Mouse (Mus musculus) right cerebral cortex, postnatal 36 days (tissue): ENCODE measurements around the gene Icam4.
"Not testable (repeated sequence)": the region's sequence is repeated elsewhere in the genome, so short reads cannot be mapped to it uniquely, and the experiment has no call there.

ENCODE experiments used
- DNase-seq, 2 experiments: peaks; one replicate each; pipeline ENCODE4 v3.0.0; 2022; ENCODE audit warnings: low spot score in 2 of 2, mixed read lengths in 1 of 2

Gene Icam4

GRCm38 (mm10) chr9:21034481-21035085 lies 5.4 kb downstream of the Icam4 start:
- no peak for DNase-seq

- peak in 1 of 2 experiments; percentile 13 for DNase-seq
Measured at GRCm38 (mm10) chr9:21035586-21035985, 6.4 kb downstream of the Icam4 start.

GRCm38 (mm10) chr9:21036161-21036560 lies 7.0 kb downstream of the Icam4 start:
- DNase-seq, result no peak

- no peak for DNase-seq
Measured at GRCm38 (mm10) chr9:21036666-21037065, 7.5 kb downstream of the Icam4 start.

GRCm38 (mm10) chr9:21037481-21037891 lies 8.3 kb downstream of the Icam4 start:
- DNase-seq, result peak in 1 of 2 experiments; percentile 48

GRCm38 (mm10) chr9:21039779-21040178 lies 10.6 kb downstream of the Icam4 start:
- DNase-seq, result no peak

- peak; percentile 82 to 92 for DNase-seq
Measured at GRCm38 (mm10) chr9:21041308-21041707, 12.1 kb downstream of the Icam4 start.

- no peak for DNase-seq
Measured at GRCm38 (mm10) chr9:21043563-21043962, 14.4 kb downstream of the Icam4 start.

- DNase-seq, result not testable (repeated sequence)
Measured at GRCm38 (mm10) chr9:21044785-21045184, 15.6 kb downstream of the Icam4 start.

GRCm38 (mm10) chr9:21045235-21045634 lies 16.1 kb downstream of the Icam4 start:
- no peak for DNase-seq

GRCm38 (mm10) chr9:21051578-21051977 lies 22.4 kb downstream of the Icam4 start:
- no peak for DNase-seq

GRCm38 (mm10) chr9:21062928-21063327 lies 33.8 kb downstream of the Icam4 start:
- DNase-seq, result peak; percentile 76 to 82

- no peak for DNase-seq
Measured at GRCm38 (mm10) chr9:21067006-21067684, 38.0 kb downstream of the Icam4 start, which contains the start of gene Zglp1. TSS of gene Zglp1 (minus strand) at chr9:21067093.

- DNase-seq, result no peak
Measured at GRCm38 (mm10) chr9:21072641-21073040, 43.5 kb downstream of the Icam4 start.

- peak; percentile 92 for DNase-seq
Measured at GRCm38 (mm10) chr9:21073044-21073840, 44.1 kb downstream of the Icam4 start, which contains the start of the genes Gm49373 and Fdx1l. TSS of gene Gm49373 (minus strand) at chr9:21073096. TSS of gene Fdx1l (minus strand) at chr9:21073614.

GRCm38 (mm10) chr9:21074173-21074572 lies 45.0 kb downstream of the Icam4 start:
- no peak for DNase-seq

GRCm38 (mm10) chr9:21075625-21076024 lies 46.5 kb downstream of the Icam4 start:
- no peak for DNase-seq
